Mouse (Mus musculus) layer of hippocampus, adult 6 months (tissue): ENCODE measurements around the gene Kras. TPM values are rescaled to one million over a fixed set of nuclear protein-coding genes. Genes with fewer than 3 reads are reported as not detected.

Experiments used
- long read RNA-seq, 2 experiments: library from polyadenylated mRNA; unstranded; transcript quantifications; one replicate each; pipeline ENCODE4 v2.0.0; 2019 to 2020
- polyA plus RNA-seq: library from polyadenylated mRNA; unstranded; fragments of <200 nt; fragmentation: Nextera tagmentation; gene quantifications from 2 replicates; pipeline ENCODE4 v1.2.3, GENCODE M21; 2021

The Kras gene
- 10.9 and 11.4 TPM in 2 replicates for polyA plus RNA-seq
- long read RNA-seq, experiment 1, full-length matches to known transcripts: 8 of 32 reads
- long read RNA-seq, experiment 1, partial matches to known transcripts: 2 of 32 reads
- long read RNA-seq, experiment 1, other reads (novel, unspliced or antisense): 22 of 32 reads
- long read RNA-seq, experiment 2, full-length matches to known transcripts: 97 of 120 reads
- long read RNA-seq, experiment 2, partial matches to known transcripts: 2 of 120 reads
- long read RNA-seq, experiment 2, other reads (novel, unspliced or antisense): 21 of 120 reads

GRCm38 (mm10) chr6:145250185-145250791, at the start of gene Kras:
Kras (minus strand) TSS chr6:145250239.

DNA sequence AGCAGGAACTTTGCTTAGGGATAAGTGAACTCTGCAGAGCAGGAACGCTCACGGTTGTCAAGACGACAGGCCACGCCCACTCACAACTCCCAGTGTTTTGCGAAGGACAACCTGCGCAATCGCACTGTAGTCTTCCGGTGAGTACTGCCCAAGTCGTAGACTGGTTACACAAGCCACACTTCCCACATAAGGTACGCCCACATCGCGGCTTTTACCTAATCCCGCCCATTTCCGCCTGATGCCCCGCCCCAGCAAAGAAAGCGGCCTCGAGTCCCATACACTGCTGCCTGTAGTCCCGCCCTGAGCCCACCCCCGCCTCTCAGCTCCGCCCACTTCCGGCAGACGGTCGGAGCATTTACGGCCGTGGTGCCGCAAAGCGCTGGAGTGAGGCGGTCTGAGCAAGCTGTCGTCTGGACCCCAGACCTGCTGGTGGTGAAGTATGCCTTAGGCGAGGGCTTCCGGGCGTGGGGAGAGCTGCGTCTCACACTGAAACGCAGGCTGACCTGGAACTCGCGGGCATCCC, 39.2 kb downstream of the Kras start, which contains the start of the genes Casc1 and Etfrf1:
Gene Casc1 (minus strand): TSS at position 190 of the 523 bp plus-strand sequence.
Gene Etfrf1 (plus strand): TSS at position 319 of the 523 bp plus-strand sequence.

Other genes with a start within 250 kb of the Kras start
- 47.9 and 56.9 TPM in 2 replicates for gene Bcat1, start 174.1 kb downstream of the Kras start, polyA plus RNA-seq
- gene Lrmp, start 134.6 kb downstream of the Kras start, polyA plus RNA-seq: 0.78 and 0.90 TPM in 2 replicates
- gene Casc1, start 39.2 kb downstream of the Kras start, polyA plus RNA-seq: 0.67 and 1.1 TPM in 2 replicates
- gene Etfrf1, start 39.1 kb downstream of the Kras start, polyA plus RNA-seq: 35.8 and 44.6 TPM in 2 replicates